Mouse (Mus musculus) heart, postnatal 14 days (tissue): ENCODE results near the gene Dcaf17. TPM values are rescaled to one million over a fixed set of nuclear protein-coding genes. Genes with fewer than 3 reads are reported as not detected.

Experiments
- DNase-seq, 2 experiments: peaks; one replicate each; pipeline ENCODE4 v3.0.0; 2021 to 2022
- intact Hi-C: fragments of 180-260 bp; cut with DNase I; formaldehyde crosslinking; loops from one replicate; pipeline ENCODE4 v1.15.1; 2025
- total RNA-seq, 2 experiments: library from RNA; stranded (reverse); gene quantifications; 2 replicates each; pipeline ENCODE4 v1.2.3; 2021

Dcaf17 gene
- total RNA-seq, 2 experiments from 2014 or later, result 5.1 to 8.1 TPM

DNA sequence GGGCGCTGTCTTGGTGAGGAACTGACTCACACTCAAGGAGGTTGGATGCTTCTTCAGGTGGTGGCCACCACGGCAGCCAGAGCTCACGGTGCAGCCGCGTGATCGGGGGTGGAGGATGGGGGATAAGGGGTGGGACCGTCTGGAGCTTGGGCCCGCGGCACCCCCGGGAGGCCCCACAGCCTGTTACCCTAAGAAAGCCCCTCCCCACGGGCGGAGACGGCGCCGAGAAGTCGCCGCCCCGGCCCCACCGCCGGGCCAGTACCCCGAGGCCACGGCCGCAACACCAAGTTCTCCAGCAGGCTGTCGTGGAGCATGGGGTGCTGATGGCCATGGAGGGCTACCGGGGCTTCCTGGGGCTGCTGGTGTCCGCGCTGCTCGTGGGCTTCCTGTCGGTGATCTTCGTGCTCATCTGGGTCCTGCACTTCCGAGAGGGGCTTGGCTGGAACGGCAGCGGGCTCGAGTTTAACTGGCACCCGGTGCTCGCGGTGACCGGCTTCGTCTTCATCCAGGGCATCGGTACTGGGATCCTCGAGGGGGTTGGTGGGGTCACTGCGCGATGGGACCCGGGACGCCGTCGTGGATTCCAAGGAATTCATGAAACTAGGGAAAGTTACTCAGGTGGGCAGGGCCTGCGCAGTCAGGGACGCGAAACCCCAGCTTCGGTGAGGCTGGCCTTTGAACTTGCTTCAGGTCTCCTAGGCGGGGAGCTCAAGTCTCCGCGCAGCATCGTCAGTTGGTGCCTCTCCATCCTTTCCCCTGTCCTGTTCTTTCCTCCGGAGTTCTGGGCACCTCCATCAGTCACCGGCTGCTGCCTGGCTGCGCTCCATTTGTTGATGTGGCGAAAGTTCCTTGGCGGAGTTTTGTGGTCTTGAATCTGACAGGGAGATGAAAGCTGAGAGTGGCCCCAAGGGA, 62.9 kb downstream of the Dcaf17 start, which contains the start of gene Cybrd1:
Gene Cybrd1 (plus strand): TSS at position 127 of the 912 bp plus-strand sequence.
- DNase-seq, result peak; percentile 64 to 81
- intact Hi-C loops, result no loop called here

GRCm38 (mm10) chr2:71120844-71121243, 65.7 kb downstream of the Dcaf17 start:
- intact Hi-C loops, result no loop called here
- no peak for DNase-seq

GRCm38 (mm10) chr2:71121406-71121805, 66.3 kb downstream of the Dcaf17 start:
- intact Hi-C loops, result no loop called here
- no peak for DNase-seq

DNA sequence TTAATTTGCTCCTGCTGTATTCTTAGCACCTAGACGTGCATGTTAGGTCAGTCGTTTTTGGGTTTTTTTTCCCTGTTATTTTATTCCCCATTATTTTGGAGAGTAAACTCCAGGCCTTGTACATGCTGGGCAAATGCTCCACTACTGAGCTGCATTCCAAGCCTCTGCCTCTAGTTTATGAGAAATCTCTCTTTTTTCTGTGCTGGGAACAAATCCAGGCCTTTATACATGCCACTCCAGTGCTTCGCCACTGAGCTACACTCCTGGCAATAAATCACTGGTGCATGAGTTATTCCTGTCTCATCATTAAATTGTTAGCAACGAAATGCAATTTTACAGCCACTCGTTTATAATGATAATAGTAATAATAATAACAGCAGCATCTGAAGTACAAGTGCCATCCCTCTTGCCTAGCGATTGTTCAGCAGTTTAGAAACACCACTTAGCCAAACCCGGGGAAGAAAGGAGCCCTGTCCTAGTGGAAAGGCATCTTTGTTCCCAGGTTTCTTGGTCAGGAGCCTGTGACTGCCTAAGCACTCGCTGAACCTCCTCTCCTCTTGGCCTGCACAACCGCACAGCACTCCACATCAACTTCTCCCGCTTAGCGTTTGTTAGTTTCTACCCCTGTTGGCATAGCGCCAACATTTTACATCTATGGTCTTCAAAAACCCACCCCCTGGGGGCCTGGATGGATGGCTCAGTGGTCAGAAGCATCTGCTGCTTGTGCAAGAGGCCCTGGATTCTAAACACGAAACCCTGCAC, 67.3 kb downstream of the Dcaf17 start:
- intact Hi-C loops, result no loop called here
- DNase-seq, result no peak

GRCm38 (mm10) chr2:71123591-71123990, 68.5 kb downstream of the Dcaf17 start:
- intact Hi-C loops, result no loop called here
- DNase-seq, result no peak

GRCm38 (mm10) chr2:71127779-71128534, 72.8 kb downstream of the Dcaf17 start:
- intact Hi-C loops, result no loop called here
- DNase-seq, result no peak

DNA sequence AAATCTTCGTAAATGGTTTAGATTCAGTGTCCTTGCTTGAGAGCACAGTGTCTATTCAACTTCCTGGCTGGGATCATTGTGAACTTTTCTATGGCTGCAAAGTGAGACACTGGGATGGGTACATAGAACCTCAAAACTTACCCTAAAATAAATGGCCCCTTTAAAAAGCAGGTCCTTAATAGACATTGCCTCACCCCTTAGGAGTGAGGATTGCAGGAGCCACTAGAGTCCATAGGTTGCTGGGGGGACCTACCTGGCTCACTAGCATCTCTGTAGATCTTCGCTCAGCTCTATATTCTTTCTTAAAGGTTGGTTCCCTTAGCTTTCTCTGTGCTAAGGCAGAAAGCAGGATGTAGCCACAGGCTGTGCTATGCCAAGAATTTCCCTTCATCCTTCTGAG, 75.2 kb downstream of the Dcaf17 start:
- no peak for DNase-seq
- intact Hi-C loops, result no loop called here

DNA sequence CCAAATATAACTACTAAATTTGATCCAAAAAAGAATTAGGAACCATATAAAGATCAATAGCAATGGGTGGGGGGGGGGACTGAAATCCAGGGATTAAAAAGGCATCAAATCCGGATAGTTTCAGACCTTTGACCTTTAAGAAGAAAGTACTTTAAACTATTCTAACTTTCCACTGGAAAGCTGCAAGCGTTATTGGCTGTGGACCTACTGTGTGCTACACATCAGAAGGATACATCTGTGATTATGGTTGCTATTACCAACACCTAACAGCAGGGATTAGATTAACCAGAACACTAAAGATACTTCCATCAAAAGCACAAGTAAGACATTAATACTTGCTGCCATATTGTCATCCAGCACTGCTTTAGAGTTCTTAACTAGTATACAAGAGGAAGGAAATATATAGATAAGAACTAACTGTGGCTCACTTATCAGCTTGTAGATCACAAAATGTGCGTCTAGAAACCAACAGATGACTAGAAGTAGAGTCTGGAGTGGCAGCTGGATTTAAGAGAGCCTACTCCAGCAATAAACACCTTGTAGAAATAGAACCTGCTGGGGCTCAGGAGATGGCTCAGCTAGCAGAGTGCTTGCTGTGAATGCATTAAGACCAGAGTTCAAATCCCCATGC, 76.9 kb downstream of the Dcaf17 start:
- DNase-seq, result no peak
- intact Hi-C loops, result no loop called here

GRCm38 (mm10) chr2:71134041-71134505, 78.9 kb downstream of the Dcaf17 start:
- intact Hi-C loops, result no loop called here

DNA sequence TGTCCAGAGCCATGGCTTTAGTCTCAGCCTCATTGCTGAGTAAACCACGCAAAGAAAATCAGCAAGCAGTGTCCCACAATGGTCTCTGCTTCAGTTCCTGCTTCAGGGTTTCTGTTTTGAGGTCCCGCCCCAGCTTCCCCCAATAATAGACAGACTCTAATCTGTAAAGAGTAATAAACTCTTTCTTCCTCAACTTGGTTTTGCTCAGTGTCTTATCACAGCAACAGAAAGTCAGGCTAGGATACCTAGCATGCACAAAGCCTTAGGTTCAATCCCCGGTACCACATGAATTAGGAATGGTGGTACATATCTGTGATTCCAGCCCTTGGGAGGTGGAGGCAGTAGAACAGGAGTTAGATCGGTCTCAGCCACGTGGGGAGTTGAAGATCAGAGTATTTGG, 79.7 kb downstream of the Dcaf17 start:
- no peak for DNase-seq
- intact Hi-C loops, result no loop called here

More at GRCm38 (mm10) chr2:71134041-71134505, 78.9 kb downstream of the Dcaf17 start:
- no peak for DNase-seq

DNA sequence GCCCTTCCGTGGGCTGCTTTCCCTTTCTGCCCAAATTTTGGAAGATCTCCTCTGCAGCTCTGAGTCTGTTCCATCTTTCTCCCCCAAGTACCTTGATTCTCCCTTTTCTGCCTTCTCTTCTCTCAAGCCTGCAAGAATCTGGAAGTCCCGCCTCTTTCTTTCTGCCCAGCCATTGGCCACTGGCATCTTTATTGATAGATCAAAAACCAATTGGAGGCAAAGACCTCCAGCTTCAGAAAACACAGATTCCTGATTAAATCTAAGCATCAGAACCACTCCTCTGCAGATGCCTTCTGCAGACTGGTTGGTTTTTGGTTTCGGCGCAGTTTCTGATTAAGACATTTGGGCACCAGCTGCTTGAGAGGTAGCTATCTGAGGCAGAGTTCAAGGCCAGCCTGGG, 85.5 kb downstream of the Dcaf17 start:
- no peak for DNase-seq
- intact Hi-C loops, result no loop called here

DNA sequence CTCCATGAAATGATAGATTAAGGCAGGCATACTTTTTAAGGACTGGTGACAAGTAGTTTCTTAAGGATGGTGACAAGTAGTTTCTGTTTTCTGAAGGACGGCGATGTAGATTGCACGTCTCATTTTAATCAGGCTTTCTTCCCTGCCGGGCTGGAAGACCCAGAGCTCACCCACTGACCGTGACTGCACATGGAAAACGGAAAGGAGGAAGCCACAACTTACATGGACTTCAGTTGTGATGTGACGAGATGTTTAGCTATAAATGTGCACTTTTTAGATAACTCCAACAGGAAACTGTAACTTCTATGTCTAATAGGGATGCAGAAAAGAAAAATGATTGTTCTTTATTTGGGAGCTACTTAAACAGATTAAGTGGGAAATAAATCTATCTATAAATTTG, 87.3 kb downstream of the Dcaf17 start:
- no peak for DNase-seq

GRCm38 (mm10) chr2:71145853-71146252, 90.7 kb downstream of the Dcaf17 start:
- intact Hi-C loops, result no loop called here
- DNase-seq, result no peak

More for the DNA sequence above, 87.3 kb downstream of the Dcaf17 start:
- intact Hi-C loops, result no loop called here

DNA sequence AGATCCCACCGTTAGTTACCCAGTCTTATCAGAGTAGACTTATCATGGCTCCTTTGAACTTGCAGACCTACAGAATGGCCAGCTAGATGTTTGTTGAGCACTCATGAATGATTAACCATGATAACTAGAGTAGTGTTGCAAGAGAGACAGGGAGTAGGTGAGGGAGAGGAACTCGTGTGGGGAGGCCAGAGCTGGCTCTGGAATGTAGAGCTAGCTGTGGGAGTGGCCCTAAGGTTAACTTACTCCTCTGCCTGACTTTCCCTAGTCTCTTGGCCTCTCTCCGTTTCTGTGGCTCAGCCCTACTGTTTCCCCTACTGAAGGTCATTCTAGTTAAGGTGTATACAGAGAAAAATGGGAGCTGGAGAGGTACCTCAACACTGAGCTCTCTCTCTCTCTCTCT, 91.1 kb downstream of the Dcaf17 start:
- intact Hi-C loops, result no loop called here
- DNase-seq, result no peak

- intact Hi-C loops, result no loop called here
- no peak for DNase-seq
These were observed 92.7 kb downstream of the Dcaf17 start for GRCm38 (mm10) chr2:71147816-71148215.

Other genes starting within 250 kb of the Dcaf17 start
- gene Tlk1, start 229.6 kb upstream of the Dcaf17 start, total RNA-seq, result 10 to 100 TPM; 34.7 to 37.8 TPM
- 1 to 10 TPM; 5.6 to 5.9 TPM for gene Mettl8, start 255 bp downstream of the Dcaf17 start, total RNA-seq
- gene Cybrd1, start 62.6 kb downstream of the Dcaf17 start, total RNA-seq, result 1 to 10 TPM; 1.1 to 1.5 TPM
- gene Dync1i2, start 156.4 kb downstream of the Dcaf17 start, total RNA-seq, result 10 to 100 TPM; 65.8 to 67.4 TPM